Mouse (Mus musculus) ovary, postnatal 14 days (tissue): Measurements from ENCODE around the gene Col27a1.

Experiments
- DNase-seq: peaks from one replicate; pipeline ENCODE4 v3.0.0; 2022; ENCODE audit warnings: low spot score

Col27a1 gene

GRCm38 (mm10) chr4:63225373-63225772, 11.6 kb downstream of the Col27a1 start:
- no peak for DNase-seq

GRCm38 (mm10) chr4:63226164-63226882, 12.5 kb downstream of the Col27a1 start:
- DNase-seq, result no peak

- no peak for DNase-seq
Measured at GRCm38 (mm10) chr4:63226883-63227235, 13.1 kb downstream of the Col27a1 start.

GRCm38 (mm10) chr4:63228943-63229342, 15.1 kb downstream of the Col27a1 start:
- DNase-seq, result peak; percentile 45

GRCm38 (mm10) chr4:63229991-63230581, 16.3 kb downstream of the Col27a1 start:
- no peak for DNase-seq

GRCm38 (mm10) chr4:63231121-63231520, 17.3 kb downstream of the Col27a1 start:
- DNase-seq, result no peak

- DNase-seq, result no peak
Measured at GRCm38 (mm10) chr4:63232542-63233020, 18.8 kb downstream of the Col27a1 start.

- DNase-seq, result no peak
Measured at GRCm38 (mm10) chr4:63233557-63234452, 20.0 kb downstream of the Col27a1 start.

- DNase-seq, result no peak
Measured at GRCm38 (mm10) chr4:63234852-63235251, 21.0 kb downstream of the Col27a1 start.

- no peak for DNase-seq
Measured at GRCm38 (mm10) chr4:63236235-63236634, 22.4 kb downstream of the Col27a1 start.

GRCm38 (mm10) chr4:63237225-63237624, 23.4 kb downstream of the Col27a1 start:
- no peak for DNase-seq

GRCm38 (mm10) chr4:63238141-63238540, 24.3 kb downstream of the Col27a1 start:
- DNase-seq, result no peak

GRCm38 (mm10) chr4:63238722-63239121, 24.9 kb downstream of the Col27a1 start:
- no peak for DNase-seq

GRCm38 (mm10) chr4:63241031-63241430, 27.2 kb downstream of the Col27a1 start:
- no peak for DNase-seq

GRCm38 (mm10) chr4:63247991-63248390, 34.2 kb downstream of the Col27a1 start:
- DNase-seq, result no peak

GRCm38 (mm10) chr4:63248951-63249350, 35.1 kb downstream of the Col27a1 start:
- no peak for DNase-seq

GRCm38 (mm10) chr4:63251760-63252159, 38.0 kb downstream of the Col27a1 start:
- no peak for DNase-seq

- DNase-seq, result no peak
Measured at GRCm38 (mm10) chr4:63253716-63254115, 39.9 kb downstream of the Col27a1 start.

- DNase-seq, result no peak
Measured at GRCm38 (mm10) chr4:63254151-63254550, 40.3 kb downstream of the Col27a1 start.

- no peak for DNase-seq
Measured at GRCm38 (mm10) chr4:63256371-63256770, 42.6 kb downstream of the Col27a1 start.

GRCm38 (mm10) chr4:63257346-63257745, 43.5 kb downstream of the Col27a1 start:
- no peak for DNase-seq

GRCm38 (mm10) chr4:63258096-63258495, 44.3 kb downstream of the Col27a1 start:
- DNase-seq, result no peak

- no peak for DNase-seq
Measured at GRCm38 (mm10) chr4:63259066-63259465, 45.3 kb downstream of the Col27a1 start.
